Mouse (Mus musculus) olfactory bulb, adult 2 months (tissue): ENCODE measurements around the gene Tex14. TPM values are rescaled to one million over a fixed set of nuclear protein-coding genes. Genes with fewer than 3 reads are reported as not detected.
"Not testable (repeated sequence)": the region's sequence is repeated elsewhere in the genome, so short reads cannot be mapped to it uniquely, and the experiment has no call there.

ENCODE experiments used
- H3K27ac ChIP-seq: fragments of 200-500 bp; 2 replicates; pipeline ENCODE4 v1.5.1; 2012; ENCODE audit warnings: low read depth, low read length; ENCODE audit not compliant: insufficient read depth
- H3K4me1 ChIP-seq: fragments of 200-500 bp; 2 replicates; pipeline ENCODE4 v1.6.1; 2012; ENCODE audit warnings: low read length; ENCODE audit not compliant: control insufficient read depth, insufficient read depth
- H3K4me3 ChIP-seq: fragments of 200-500 bp; 2 replicates; pipeline ENCODE4 v1.5.1; 2012; ENCODE audit warnings: mild to moderate bottlenecking, low read depth, low read length, moderate library complexity; ENCODE audit not compliant: insufficient read depth
- CTCF ChIP-seq: fragments of 200-500 bp; IDR thresholded peaks from 2 replicates; pipeline ENCODE4 v1.5.1; 2012; ENCODE audit warnings: low read depth, mild to moderate bottlenecking, low read length, moderate library complexity; ENCODE audit not compliant: insufficient read depth
- POLR2A ChIP-seq: fragments of 200-500 bp; IDR thresholded peaks from 2 replicates; pipeline ENCODE4 v1.6.1; 2012; ENCODE audit warnings: mild to moderate bottlenecking, low read depth, low read length, moderate library complexity; ENCODE audit not compliant: insufficient read depth
- WGBS: fragments of 180-500 bp; shearing (Covaris S2); methylation state at CpG from one replicate; pipeline ENCODE4 v1.1.7; 2018; 5-methylcytosine and 5-hydroxymethylcytosine counted together
- polyA plus RNA-seq: library from polyadenylated mRNA; stranded (reverse); fragments of >200 nt; gene quantifications from 2 replicates; pipeline ENCODE4 v1.2.4, GENCODE M21; 2012; ENCODE audit warnings: low replicate concordance; ENCODE audit not compliant: missing spikeins, insufficient read depth, insufficient read length

Gene Tex14
- polyA plus RNA-seq, 1 experiment, result not detected

DNA sequence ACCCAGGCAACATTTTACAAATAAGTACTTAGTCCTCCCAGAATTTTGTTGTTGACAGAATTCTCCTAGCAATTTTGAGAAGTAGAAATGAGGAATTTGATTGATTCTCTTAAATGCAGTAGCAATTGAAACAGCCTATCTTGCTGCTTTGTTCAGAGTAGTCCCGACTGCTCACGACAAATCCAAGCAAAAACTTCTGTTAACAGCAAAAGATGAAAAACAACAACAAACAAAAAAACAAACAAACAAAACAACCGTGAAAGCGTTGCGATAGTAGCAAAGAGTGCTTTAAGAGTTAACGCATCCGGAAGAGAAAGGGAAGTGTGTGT is 21.2 kb downstream of the Tex14 start:
- TF ChIP-seq CTCF (no peak), POLR2A (no peak)
- no peak overlapping the region for H3K4me3 ChIP-seq
- under 1% methylated on average over 7 of the region's 7 CpGs for WGBS
- no peak overlapping the region for H3K27ac ChIP-seq
- no peaks in the 10 kb centered on the region for H3K4me1 ChIP-seq

- H3K4me1 ChIP-seq, H3K27ac ChIP-seq, H3K4me3 ChIP-seq: not testable (repeated sequence)
- WGBS, result 2% methylated on average over 24 of the region's 24 CpGs
- TF ChIP-seq POLR2A, result peak; percentile 95
These were observed 21.8 kb downstream of the Tex14 start for GRCm38 (mm10) chr11:87426450-87427250.

GRCm38 (mm10) chr11:87427273-87428050 is 22.6 kb downstream of the Tex14 start:
- H3K4me3 ChIP-seq, result no peak overlapping the region
- H3K27ac ChIP-seq, result no peak overlapping the region
- 24% methylated on average over 1 of the region's 1 CpGs for WGBS
- no peaks in the 10 kb centered on the region for H3K4me1 ChIP-seq
- no peak for TF ChIP-seq POLR2A
- TF ChIP-seq CTCF, result no peak

- no peaks in the 10 kb centered on the region for H3K4me1 ChIP-seq
- 63% methylated on average over 2 of the region's 2 CpGs for WGBS
- no peak overlapping the region for H3K27ac ChIP-seq
- no peak for TF ChIP-seq POLR2A
- TF ChIP-seq CTCF, result no peak
- no peak overlapping the region for H3K4me3 ChIP-seq
These were observed 23.3 kb downstream of the Tex14 start for GRCm38 (mm10) chr11:87428051-87428673.

- TF ChIP-seq POLR2A, result no peak
- no peak for TF ChIP-seq CTCF
- H3K27ac ChIP-seq, result no peak overlapping the region
- no peaks in the 10 kb centered on the region for H3K4me1 ChIP-seq
- WGBS, result 87% methylated on average over 4 of the region's 4 CpGs
- H3K4me3 ChIP-seq, result no peak overlapping the region
These were observed 24.5 kb downstream of the Tex14 start for GRCm38 (mm10) chr11:87429363-87429762.

GRCm38 (mm10) chr11:87430374-87430773 is 25.5 kb downstream of the Tex14 start:
- WGBS, result 78% methylated on average over 2 of the region's 2 CpGs
- TF ChIP-seq CTCF, result no peak
- no peak for TF ChIP-seq POLR2A
- H3K4me1 ChIP-seq, result no peaks in the 10 kb centered on the region
- H3K27ac ChIP-seq, result no peak overlapping the region
- H3K4me3 ChIP-seq, result no peak overlapping the region

DNA sequence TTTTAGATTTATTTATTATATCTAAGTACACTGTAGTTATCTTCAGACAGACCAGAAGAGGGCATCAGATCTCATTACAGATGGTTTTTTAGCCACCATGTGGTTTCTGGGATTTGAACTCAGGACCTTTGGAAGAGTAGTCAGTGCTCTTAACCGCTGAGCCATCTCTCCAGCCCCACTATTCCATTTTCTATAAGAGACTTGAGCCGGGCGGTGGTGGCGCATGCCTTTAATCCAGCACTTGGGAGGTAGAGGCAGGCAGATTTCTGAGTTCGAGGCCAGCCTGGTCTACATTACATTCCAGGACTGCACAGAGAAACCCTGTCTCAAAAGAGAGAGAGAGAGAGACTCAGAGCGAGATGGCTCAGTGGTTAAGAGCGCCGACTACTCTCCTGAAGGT is 26.9 kb downstream of the Tex14 start:
- H3K27ac ChIP-seq, H3K4me3 ChIP-seq, H3K4me1 ChIP-seq: not testable (repeated sequence)
- WGBS, result 96% methylated on average over 8 of the region's 8 CpGs

DNA sequence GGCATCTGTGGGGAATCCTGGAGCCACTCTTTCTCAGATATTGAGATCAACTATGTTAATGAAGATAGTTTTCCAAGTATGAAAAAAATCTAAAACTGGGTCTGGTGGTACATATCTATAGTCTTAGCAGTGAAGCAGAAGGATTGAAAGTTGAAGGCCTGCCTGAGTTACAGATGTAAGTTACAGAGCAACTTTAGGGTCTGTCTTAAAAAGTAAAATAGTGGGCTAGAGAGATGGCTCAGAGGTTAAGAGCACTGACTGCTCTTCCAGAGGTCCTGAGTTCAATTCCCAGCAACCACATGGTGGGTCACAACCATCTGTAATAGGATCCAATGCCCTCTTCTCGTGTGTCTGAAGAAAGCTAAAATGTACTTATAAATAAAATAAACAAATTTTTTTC is 27.6 kb downstream of the Tex14 start:
- TF ChIP-seq CTCF (no peak), POLR2A (no peak)
- H3K4me3 ChIP-seq, result no peak overlapping the region
- no peaks in the 10 kb centered on the region; the same call in 1 of the 2 replicates for H3K4me1 ChIP-seq
- no peak overlapping the region for H3K27ac ChIP-seq
- 91% methylated on average over 1 of the region's 1 CpGs for WGBS

DNA sequence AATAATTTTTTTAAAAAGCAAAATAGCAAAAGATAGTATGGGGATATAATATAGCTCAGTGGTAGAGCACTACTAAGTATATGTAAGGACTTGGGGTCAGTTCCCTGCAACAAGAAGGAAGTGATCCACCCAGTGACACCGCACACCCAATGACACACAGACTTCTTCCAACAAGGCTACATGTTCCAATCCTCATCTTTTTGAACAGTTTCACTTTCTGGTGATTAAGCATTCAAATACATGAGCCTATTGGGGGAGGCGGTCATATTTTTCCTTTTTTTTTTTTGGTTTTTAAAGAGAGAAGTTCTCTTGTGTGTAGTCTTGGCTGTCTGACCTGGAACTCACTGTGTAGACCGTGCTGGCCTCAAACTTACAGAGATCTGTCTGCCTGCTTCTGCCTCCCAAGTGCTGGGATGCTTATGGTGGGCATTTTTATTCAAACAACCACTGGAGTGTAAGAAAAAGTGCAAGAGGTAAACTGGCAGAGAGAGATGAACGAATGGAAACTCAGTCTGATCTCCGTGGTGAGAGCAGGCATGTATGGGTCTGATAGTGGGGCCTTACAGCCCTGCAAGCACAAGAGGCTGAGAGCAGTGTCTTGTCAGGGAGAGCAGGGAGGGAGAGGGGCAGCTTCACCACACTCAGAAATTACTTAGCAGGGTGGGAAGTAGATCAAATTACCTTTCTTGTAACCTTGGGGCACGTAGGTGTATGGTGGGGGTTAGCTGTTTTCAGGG is 28.2 kb downstream of the Tex14 start:
- Histone ChIP-seq H3K27ac (no peak overlapping the region), H3K4me3 (no peak overlapping the region), H3K4me1 (no peaks in the 10 kb centered on the region; the same call in 1 of the 2 replicates)
- TF ChIP-seq CTCF (no peak), POLR2A (no peak)
- WGBS, result 66% methylated on average over 6 of the region's 6 CpGs

GRCm38 (mm10) chr11:87435107-87435506 is 30.2 kb downstream of the Tex14 start:
- not testable (repeated sequence) for H3K4me1 ChIP-seq

More at GRCm38 (mm10) chr11:87435107-87435506, 30.2 kb downstream of the Tex14 start:
- H3K4me3 ChIP-seq, H3K27ac ChIP-seq: not testable (repeated sequence)
- 88% methylated on average over 2 of the region's 2 CpGs for WGBS
